Mouse (Mus musculus) kidney, adult 10 weeks (tissue): ENCODE results near the gene Xkr7. TPM values are rescaled to one million over a fixed set of nuclear protein-coding genes. Genes with fewer than 3 reads are reported as not detected.

Source experiments
- polyA plus RNA-seq: library from polyadenylated mRNA; stranded (reverse); fragments of 350-450 nt; fragmentation: Illumina TruSeq; extraction: RNeasy Lipid Tissue Mini Kit (QIAGEN cat#74804); gene quantifications from one replicate; pipeline ENCODE4 v1.2.3, GENCODE M21; 2014; ENCODE audit warnings: low read depth, low replicate concordance

The Xkr7 gene
- not detected for polyA plus RNA-seq

DNA sequence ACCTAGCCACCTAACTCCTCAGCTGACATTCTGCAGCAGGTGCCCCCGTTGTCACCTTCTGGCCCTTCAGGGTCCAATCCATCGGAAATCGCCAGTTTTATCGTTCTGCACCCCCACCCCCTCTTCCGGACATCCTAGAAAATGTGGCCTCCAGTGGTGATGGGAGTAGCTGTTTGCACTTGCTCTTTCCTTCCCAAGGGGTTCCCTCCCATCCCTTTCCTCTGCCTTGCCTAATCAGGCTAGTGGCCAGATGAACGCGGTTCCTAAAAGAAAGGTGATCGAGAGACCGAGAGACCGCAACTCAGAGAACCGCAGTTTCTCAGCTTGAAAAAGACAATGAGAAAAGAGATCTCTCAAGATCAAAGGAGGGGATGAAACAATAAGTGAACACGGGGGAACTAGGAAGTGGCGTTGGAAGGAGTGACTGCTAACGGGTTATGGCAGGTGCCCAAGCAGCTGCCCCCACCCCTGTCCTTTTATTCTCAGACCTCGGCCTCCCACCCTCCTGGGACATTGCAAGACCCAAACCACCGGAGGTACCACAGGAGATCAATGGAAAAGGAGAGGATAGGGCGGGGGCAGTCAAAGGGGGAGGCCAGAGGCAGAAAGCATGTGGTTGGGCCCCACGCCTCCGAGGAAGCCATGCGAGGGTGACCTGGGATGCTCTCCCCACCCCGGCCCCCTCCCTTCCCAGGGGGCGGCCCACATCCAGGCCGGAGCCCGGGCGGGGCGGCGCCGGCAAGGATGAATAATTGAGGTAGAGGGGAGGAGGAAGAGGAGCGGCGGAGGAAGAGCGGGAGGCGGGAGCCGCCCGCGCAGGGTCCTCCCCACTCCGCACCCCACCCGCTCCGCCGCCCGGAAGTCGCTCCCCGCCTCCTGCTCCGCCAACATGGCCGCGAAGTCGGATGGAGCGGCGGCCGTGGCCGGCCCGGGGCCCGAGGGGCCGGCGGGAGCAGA, at the start of gene Xkr7:
Gene Xkr7 (plus strand): TSS at position 727 of the 957 bp plus-strand sequence.

GRCm38 (mm10) chr2:153014758-153015593, 16.7 kb upstream of the Xkr7 start, which contains the start of gene Pdrg1:
Pdrg1 (minus strand) TSS chr2:153015427.

DNA sequence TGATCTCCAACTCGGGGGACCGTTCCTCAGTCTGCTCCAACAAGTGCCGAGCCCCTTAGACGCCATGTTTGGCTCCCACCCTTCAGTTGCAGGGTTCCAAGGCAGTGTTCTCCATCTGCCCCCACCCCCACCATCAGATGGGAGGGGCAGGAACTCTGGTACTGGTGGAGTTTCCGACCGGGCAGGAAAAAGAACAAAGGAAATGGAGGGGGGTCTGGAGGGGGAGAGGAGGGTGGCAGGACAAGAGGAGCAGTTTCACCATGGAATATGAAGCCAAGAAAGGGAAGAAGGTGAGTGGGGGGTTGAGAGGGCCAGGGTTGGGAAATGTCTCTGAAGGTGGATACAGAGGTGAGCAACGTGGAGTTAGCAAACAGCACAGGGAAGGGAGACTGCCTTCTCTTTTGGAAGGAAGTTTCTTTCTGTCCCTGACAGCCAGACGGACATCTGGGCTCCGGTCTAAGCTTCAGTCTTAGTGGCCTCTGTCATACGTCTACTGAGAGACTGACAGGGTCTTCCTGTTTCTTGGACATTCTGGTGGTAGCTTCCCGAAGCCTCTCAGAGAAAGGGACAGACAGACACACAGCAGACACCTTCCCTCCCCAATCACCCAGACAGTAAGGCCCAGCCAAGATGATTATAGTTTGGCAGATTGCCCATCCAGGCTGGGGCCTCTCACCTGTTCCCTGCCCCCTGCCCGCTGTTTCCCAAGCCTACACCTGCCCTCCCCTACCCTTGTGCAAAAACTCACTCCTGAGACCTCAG, 34.3 kb downstream of the Xkr7 start, which contains the start of gene Ccm2l:
Gene Ccm2l (plus strand): TSS at position 209 of the 762 bp plus-strand sequence.

Other genes with a start within 250 kb of the Xkr7 start
- 36.9 TPM for gene Bcl2l1, start 200.1 kb upstream of the Xkr7 start, polyA plus RNA-seq
- gene Tpx2, start 183.9 kb upstream of the Xkr7 start, polyA plus RNA-seq: 1.5 TPM
- gene Mylk2, start 120.5 kb upstream of the Xkr7 start, polyA plus RNA-seq: not detected
- gene Foxs1, start 98.6 kb upstream of the Xkr7 start, polyA plus RNA-seq: not detected
- 7.7 TPM for gene Dusp15, start 80.2 kb upstream of the Xkr7 start, polyA plus RNA-seq
- not detected for gene Ttll9, start 69.4 kb upstream of the Xkr7 start, polyA plus RNA-seq
- 54.2 TPM for gene Pdrg1, start 16.4 kb upstream of the Xkr7 start, polyA plus RNA-seq
- 1.1 TPM for gene Ccm2l, start 34.1 kb downstream of the Xkr7 start, polyA plus RNA-seq
- gene Hck, start 76.6 kb downstream of the Xkr7 start, polyA plus RNA-seq: not detected
- gene Tm9sf4, start 129.5 kb downstream of the Xkr7 start, polyA plus RNA-seq: 23.7 TPM
- 0.44 TPM for gene Tspyl3, start 193.6 kb downstream of the Xkr7 start, polyA plus RNA-seq
- 3.4 TPM for gene Plagl2, start 209.6 kb downstream of the Xkr7 start, polyA plus RNA-seq
- 7.3 TPM for gene Pofut1, start 209.7 kb downstream of the Xkr7 start, polyA plus RNA-seq